Mouse (Mus musculus) small intestine, adult 2 months (tissue): ENCODE data around the gene Gm4969. TPM values are rescaled to one million over a fixed set of nuclear protein-coding genes. Genes with fewer than 3 reads are reported as not detected.

Experiments used
- H3K27ac ChIP-seq: fragments of 200-500 bp; 2 replicates; pipeline ENCODE4 v1.5.1; 2012; ENCODE audit warnings: low read depth, low read length, control low read depth, inconsistent platforms; ENCODE audit not compliant: insufficient read depth
- H3K27me3 ChIP-seq: fragments of 200-500 bp; 2 replicates; pipeline ENCODE4 v1.6.1; 2012; ENCODE audit warnings: mild to moderate bottlenecking, moderate library complexity, low read length, inconsistent platforms; ENCODE audit not compliant: control insufficient read depth, insufficient read depth
- H3K36me3 ChIP-seq: fragments of 200-500 bp; 2 replicates; pipeline ENCODE4 v1.6.1; 2012; ENCODE audit warnings: mild to moderate bottlenecking, low read length, control low read depth, inconsistent platforms; ENCODE audit not compliant: control insufficient read depth, insufficient read depth
- H3K4me1 ChIP-seq: fragments of 200-500 bp; 2 replicates; pipeline ENCODE4 v1.6.1; 2012; ENCODE audit warnings: low read length, inconsistent platforms, mixed read lengths; ENCODE audit not compliant: control insufficient read depth, insufficient read depth, insufficient read length
- H3K4me3 ChIP-seq: fragments of 200-500 bp; 2 replicates; pipeline ENCODE4 v1.5.1; 2012; ENCODE audit warnings: low read depth, mild to moderate bottlenecking, control low read depth, inconsistent platforms, low read length, moderate library complexity
- CTCF ChIP-seq: fragments of 200-500 bp; IDR thresholded peaks from 2 replicates; pipeline ENCODE4 v1.5.1; 2012; ENCODE audit warnings: low read depth, mild to moderate bottlenecking, control low read depth, inconsistent platforms, low read length, moderate library complexity, mixed read lengths; ENCODE audit not compliant: insufficient replicate concordance, insufficient read length; ENCODE audit errors: extremely low read depth
- POLR2A ChIP-seq: fragments of 200-500 bp; IDR thresholded peaks from 2 replicates; pipeline ENCODE4 v1.6.1; 2012; ENCODE audit warnings: low read depth, mild to moderate bottlenecking, control low read depth, inconsistent platforms, low read length, moderate library complexity
- WGBS: fragments of 180-500 bp; shearing (Covaris S2); methylation state at CpG from one replicate; pipeline ENCODE4 v1.1.7; 2018; 5-methylcytosine and 5-hydroxymethylcytosine counted together
- polyA plus RNA-seq: library from polyadenylated mRNA; depleted of rRNA; stranded (reverse); fragments of >200 nt; gene quantifications from 2 replicates; pipeline ENCODE4 v1.2.3, GENCODE M21; 2012

The Gm4969 gene
- polyA plus RNA-seq, 1 experiment: not detected

DNA sequence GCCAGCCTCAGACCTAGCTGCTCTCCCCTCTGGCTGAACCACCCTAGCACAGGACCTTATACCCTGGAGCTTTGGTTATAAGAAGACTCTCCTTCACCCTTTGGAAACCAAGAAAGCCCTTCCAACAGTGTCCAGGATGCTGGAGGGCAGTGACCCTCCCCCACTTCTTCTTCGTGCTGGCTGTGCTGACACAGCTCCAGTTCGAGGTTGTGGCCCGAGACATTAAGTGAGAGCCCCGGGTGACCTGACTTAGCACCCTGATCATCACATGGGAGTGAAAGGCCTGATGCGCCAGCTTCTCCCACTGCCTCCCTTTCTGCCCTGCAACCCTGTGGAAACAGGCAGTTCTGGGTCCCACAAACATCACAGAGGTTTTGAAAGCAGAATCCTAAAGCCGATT, 32.7 kb downstream of the Gm4969 start:
- TF ChIP-seq POLR2A: no peak
- no peak for TF ChIP-seq CTCF
- 14% methylated on average over 6 of the region's 6 CpGs for whole genome bisulfite sequencing
- no peaks in the 10 kb centered on the region for H3K36me3 ChIP-seq
- peaks cover 17% of the 10 kb centered on the region for H3K4me1 ChIP-seq
- peak overlapping the region; percentile 44 for H3K4me3 ChIP-seq
- peak overlapping the region; percentile 50 for H3K27ac ChIP-seq
- no peaks in the 10 kb centered on the region; the same call in 1 of the 2 replicates for H3K27me3 ChIP-seq

DNA sequence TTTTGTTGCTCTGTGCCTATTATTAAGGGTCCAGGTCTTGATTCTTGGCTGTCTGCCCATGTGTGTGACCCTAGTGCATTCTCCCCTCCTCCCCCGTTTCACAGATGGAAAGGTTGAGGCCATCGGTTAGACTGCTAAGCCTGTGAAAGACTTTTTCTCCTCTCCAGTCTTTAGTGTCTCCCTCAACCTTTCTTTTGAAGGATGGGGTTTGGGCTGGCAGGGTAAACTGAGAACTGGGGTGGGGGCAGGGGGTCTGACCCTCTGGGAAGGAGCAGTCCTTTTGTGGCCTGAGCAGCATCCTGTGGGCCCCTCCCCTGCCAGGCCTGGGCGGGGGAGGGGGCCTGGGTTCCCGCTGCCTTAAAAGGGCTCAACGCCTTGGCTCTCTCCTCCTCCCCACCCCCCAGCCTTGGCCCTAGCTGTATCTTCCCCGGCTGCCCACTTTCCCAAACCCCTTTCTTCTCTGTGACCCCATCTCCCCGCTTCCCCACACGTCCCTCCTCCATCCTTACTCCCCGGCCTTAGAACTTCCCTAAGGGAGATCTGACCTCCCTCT, 33.2 kb downstream of the Gm4969 start:
- Histone ChIP-seq H3K27me3 (no peaks in the 10 kb centered on the region; the same call in 1 of the 2 replicates), H3K27ac (peak overlapping the region; percentile 52; the same call in 1 of the 2 replicates), H3K4me1 (peaks cover 17% of the 10 kb centered on the region), H3K36me3 (no peaks in the 10 kb centered on the region), H3K4me3 (peak overlapping the region; percentile 44)
- TF ChIP-seq CTCF (no peak), POLR2A (no peak)
- WGBS: 21% methylated on average over 9 of the region's 9 CpGs

DNA sequence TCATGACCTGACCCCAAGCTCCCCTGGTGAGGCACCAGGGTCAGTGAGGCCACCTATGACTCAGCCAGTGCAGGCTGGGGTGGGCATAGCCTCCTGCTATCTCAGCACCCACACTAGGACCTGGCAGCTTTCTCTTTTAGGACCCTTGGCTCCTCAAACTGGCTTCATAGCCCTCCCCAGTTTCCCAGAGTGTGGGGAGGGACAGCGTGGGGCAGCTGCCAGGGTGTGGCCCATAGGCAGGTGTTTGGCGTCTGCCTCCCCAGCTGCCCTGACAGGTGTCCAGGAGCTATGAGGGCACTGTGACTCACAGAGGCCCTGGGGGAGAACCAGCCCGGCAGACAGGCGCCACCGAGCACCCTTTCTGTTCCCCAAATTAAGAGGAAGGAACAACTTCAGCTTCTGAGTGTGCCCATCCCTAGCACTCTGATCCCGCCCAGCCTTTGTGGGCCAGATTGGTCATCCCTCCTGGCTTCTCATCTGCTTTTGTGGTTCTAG, 33.8 kb downstream of the Gm4969 start:
- H3K36me3 ChIP-seq: no peaks in the 10 kb centered on the region
- H3K27ac ChIP-seq: peak overlapping the region; percentile 52
- H3K27me3 ChIP-seq: no peaks in the 10 kb centered on the region; the same call in 1 of the 2 replicates
- peaks cover 17% of the 10 kb centered on the region for H3K4me1 ChIP-seq
- TF ChIP-seq POLR2A: no peak
- TF ChIP-seq CTCF: no peak
- H3K4me3 ChIP-seq: peak overlapping the region; percentile 44
- 10% methylated on average over 6 of the region's 6 CpGs for WGBS

DNA sequence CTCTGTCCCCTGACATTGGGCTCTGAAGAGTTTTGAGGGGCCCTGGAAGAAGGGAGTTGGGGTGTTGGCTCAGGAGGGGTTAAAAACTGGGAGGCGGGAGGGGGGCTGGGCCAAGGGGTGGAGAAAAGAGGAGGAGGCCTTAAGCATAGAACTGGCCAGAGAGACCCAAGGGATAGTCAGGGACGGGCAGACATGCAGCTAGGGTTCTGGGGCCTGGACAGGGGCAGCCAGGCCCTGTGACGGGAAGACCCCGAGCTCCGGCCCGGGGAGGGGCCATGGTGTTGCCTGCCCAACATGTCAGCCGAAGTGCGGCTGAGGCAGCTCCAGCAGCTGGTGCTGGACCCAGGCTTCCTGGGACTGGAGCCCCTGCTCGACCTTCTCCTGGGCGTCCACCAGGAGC, 34.5 kb downstream of the Gm4969 start, which contains the start of gene Dmpk:
Gene Dmpk (plus strand): TSS at position 149 of the 400 bp plus-strand sequence.
- TF ChIP-seq CTCF: no peak
- no peak; the same call in 1 of the 2 replicates for TF ChIP-seq POLR2A
- Histone ChIP-seq H3K27me3 (no peaks in the 10 kb centered on the region; the same call in 1 of the 2 replicates), H3K27ac (peak within 1 kb of the TSS; percentile 52), H3K4me3 (peak within 1 kb of the TSS; percentile 44), H3K36me3 (no peaks in the 10 kb centered on the region), H3K4me1 (peaks cover 17% of the 10 kb centered on the region)
- WGBS: 18% methylated on average over 10 of the region's 10 CpGs

DNA sequence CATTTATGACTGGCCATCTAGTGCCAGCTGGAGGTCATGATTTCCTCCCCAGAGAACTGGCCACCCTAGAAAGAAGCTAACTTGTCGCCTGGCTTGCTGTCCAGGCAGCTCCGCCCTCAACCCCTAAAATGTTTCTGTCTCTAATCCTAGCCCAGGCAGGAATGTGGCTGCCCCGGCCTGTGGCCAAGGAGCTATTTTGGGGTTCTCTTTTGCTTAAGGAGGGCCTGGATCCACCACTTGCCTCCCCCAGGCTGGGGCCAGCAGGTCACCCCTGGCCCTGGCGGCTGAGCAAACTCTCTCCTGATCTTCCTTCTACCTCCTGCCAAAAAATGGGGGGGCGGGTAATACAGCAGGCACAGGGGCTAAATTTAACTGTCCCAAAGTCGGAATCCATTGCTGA, 35.1 kb downstream of the Gm4969 start:
- TF ChIP-seq POLR2A: no peak
- no peak for TF ChIP-seq CTCF
- Histone ChIP-seq H3K4me3 (no peak overlapping the region), H3K4me1 (peaks cover 17% of the 10 kb centered on the region), H3K36me3 (no peaks in the 10 kb centered on the region), H3K27ac (0 out of 2 replicates have a peak overlapping the region, but pooled peaks have one; percentile 34), H3K27me3 (no peaks in the 10 kb centered on the region; the same call in 1 of the 2 replicates)
- 38% methylated on average over 6 of the region's 6 CpGs for WGBS

DNA sequence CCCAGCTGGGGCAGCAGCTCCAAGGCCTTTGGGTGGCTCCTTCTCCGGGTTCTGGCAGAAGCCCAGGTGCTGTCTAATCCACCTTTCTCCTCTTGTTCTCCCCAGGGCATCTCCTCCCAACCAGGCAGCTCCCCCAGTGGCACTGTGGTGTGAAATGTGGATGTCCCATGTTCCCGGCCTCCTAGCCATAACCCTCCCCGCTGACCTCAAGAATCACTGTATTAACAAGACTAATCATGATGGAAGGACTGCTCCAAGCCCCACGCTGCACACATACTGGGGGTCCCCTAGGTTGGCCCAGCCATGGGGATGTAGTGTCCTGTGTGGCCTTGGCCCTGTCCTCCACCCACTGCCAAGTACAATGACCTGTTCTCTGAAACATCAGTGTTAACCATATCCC, 36.0 kb downstream of the Gm4969 start:
- no peak overlapping the region for H3K4me3 ChIP-seq
- H3K4me1 ChIP-seq: peaks cover 18% of the 10 kb centered on the region
- no peak for TF ChIP-seq CTCF
- no peak for TF ChIP-seq POLR2A
- 74% methylated on average over 4 of the region's 4 CpGs for WGBS
- no peaks in the 10 kb centered on the region; the same call in 1 of the 2 replicates for H3K27me3 ChIP-seq
- peak overlapping the region; percentile 9; the same call in 1 of the 2 replicates for H3K27ac ChIP-seq
- no peaks in the 10 kb centered on the region for H3K36me3 ChIP-seq

DNA sequence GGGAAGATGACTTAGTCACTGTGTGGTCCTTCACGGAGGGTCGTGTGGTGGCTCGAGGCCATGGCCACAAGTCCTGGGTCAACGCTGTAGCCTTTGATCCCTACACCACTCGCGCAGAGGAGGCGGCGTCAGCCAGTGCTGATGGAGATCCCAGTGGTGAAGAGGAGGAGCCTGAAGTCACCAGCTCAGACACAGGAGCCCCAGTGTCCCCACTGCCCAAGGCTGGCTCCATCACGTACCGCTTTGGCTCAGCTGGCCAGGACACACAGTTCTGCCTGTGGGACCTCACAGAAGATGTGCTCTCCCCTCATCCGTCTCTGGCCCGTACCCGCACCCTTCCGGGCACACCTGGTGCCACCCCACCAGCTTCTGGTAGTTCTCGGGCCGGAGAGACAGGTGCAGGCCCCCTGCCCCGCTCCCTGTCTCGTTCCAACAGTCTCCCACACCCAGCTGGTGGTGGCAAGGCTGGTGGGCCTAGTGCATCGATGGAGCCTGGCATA, 37.7 kb downstream of the Gm4969 start:
- TF ChIP-seq POLR2A (no peak), CTCF (no peak)
- Histone ChIP-seq H3K36me3 (no peaks in the 10 kb centered on the region), H3K4me3 (no peak overlapping the region), H3K4me1 (peaks cover 19% of the 10 kb centered on the region), H3K27me3 (peaks cover 6% of the 10 kb centered on the region), H3K27ac (no peak overlapping the region)
- 92% methylated on average over 19 of the region's 19 CpGs for WGBS
